Mouse (Mus musculus) kidney, postnatal 10 days (tissue): ENCODE measurements around the gene Slc16a1.
A peak's percentile ranks its signal among the peaks of the same experiment; 100 is the strongest.

Experiments
- DNase-seq: peaks from one replicate; pipeline ENCODE4 v3.0.0; 2021; ENCODE audit warnings: mixed read lengths

The Slc16a1 gene

DNA sequence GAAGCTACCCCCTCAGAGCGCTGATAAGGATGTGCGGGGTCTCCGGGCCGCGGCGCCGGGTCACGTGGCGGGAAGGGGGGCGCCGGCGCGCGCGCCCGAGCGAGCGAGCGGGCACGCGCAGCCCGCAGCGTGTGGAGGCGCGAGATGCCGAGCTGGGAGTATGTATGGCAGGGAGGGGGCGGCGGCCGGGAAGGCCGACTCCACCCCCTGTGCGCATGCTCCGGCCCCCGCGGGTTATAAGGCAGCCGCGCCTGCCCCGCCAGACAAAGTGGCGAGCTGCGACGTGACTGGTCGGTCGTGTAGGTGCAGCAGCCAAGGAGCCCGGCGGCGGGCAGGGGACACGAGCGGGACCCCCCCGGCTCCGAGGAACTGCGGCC, at the start of gene Slc16a1:
Slc16a1 (plus strand) TSS at position 266 of the 377 bp plus-strand sequence.
- peak; percentile 93 for DNase-seq

DNA sequence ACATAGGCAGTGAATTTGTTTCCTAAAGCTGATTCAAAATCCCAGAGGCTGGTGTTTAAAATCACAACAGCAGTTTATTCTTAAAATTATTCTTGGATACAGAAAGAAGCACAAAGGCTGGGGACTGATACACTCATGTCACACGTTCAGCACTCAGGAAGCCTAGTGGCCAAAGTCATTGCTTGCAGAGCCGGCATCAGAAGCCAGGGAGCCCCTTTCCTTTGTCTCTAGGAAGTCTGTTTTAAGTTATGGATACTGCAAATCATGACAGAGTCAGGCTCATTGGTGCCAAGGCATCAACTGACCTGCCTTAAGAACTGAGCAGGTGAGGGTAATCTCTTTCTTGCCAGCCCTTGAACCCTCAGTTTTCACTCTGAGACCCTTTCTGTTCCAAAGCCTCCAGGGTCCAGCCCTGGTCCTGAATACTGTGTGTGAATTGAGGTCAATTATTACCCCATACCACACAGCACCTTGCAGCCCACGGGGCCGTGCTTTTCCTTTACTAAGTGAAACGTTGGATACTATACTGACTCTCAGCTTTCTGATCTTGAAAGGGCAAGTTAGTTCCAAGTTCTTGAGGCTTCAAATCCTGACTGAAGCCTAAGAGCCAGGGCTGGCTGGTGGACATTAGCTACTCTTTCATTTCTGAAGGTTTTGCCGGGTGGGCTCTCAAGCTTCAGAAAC, 41.9 kb upstream of the Slc16a1 start:
- DNase-seq, result no peak

DNA sequence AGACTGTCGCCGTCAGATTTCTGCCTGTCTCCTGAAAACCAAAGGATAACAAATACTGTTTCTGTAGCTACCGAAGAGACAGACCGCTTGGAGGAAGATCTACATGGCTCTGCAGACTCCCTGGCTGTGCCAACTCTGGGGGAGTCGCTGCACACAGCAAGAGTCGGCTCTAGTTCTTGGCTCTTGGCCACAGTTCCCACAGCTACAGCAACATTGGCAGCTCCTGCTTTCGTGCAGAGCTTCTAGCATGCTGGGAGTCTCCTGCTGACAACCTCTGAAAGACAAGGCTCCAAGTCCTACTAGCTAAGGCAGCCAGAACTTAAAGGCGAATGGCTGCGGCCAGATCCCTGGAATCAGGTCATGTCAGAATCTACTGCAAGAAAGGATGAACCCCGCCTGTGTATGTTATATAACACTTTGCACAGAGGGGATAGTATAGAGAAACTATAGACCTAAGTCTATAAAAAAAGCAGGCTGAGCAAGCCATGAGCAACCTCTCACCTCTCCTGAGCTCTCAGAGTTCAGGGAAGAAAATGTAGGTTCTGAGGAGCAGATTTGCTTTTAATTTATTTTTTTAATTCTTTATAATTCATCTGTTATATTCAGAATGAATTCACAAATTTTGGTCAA, 41.2 kb upstream of the Slc16a1 start:
- DNase-seq, result peak; percentile 80

DNA sequence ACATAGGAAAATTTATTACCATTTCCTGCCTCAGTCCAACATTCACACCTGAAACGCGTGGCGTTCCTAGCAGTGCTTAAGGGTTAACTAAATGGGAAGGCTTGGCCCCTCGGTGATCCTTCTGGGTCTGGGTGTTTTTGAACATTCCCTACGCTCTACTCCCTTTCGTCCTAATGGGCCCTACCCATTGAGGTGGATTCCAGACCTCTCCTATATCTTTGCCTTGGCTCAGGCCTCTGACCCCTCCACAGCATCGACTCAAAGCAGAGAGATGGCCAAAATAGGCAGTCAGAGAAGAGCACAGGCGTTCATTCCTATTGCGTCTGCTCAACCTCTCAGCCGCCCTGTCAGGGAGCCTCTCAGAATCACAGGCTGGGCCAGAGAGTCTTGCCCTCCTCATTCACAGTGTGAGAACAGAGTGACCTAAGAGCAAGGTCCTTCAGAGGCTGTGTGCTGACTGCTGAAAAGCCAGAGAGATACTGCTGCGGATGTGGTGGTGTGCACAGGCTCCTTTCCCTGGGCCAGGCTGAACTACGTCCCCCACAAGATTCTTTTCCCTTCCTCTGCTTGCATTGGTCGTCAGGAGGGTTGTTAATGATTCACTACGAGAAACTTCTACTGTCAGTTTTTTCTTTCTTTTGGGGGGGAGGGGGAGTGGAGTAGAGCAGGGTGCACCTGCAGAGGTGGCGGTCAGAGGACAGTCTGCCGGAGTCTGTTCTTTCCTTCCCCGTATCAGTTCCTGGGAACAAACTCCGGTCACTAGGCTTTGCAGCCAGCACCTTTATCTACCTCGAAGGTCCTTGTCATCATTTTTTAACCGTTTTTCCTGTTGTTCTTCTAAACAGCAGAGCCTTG, 38.9 kb upstream of the Slc16a1 start:
- peak; percentile 64 for DNase-seq

DNA sequence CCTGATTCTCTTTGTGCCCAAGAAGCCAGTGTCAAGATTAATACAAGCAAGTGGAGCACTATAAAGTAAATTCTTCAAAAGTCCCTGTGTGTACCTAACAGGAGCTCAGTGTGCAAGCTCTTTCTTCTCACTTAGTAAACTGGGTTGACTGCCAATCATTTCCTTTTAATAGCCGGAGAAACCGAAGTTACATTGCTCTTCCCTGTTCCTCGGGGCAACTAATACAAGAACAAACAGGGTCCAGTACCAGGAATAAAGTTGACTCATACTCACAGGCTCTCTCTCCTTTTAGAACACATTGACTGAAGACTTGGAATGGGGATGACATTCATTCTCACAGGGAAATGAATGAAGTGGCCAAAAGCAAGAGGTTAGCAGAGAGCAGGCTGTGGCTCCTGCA, 37.8 kb upstream of the Slc16a1 start:
- DNase-seq, result no peak

DNA sequence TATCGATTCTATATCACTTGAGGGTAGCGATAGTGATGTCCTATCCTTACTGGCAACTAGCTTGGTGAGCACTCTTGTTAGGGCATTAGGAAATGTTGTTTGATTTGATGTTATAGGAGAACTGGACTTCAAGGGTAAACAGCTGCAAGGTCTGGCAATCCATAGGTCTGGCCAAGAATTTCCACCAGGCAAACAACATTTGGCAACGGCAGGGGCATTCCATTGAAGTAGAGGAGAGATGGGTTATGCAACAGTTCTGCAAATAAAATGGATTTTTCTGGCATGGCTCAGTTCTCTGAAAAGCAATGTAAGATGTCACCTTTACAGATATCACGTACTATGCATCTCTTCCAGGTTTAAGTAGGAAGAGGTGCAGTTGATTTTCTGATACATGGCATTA, 36.8 kb upstream of the Slc16a1 start:
- DNase-seq, result no peak

DNA sequence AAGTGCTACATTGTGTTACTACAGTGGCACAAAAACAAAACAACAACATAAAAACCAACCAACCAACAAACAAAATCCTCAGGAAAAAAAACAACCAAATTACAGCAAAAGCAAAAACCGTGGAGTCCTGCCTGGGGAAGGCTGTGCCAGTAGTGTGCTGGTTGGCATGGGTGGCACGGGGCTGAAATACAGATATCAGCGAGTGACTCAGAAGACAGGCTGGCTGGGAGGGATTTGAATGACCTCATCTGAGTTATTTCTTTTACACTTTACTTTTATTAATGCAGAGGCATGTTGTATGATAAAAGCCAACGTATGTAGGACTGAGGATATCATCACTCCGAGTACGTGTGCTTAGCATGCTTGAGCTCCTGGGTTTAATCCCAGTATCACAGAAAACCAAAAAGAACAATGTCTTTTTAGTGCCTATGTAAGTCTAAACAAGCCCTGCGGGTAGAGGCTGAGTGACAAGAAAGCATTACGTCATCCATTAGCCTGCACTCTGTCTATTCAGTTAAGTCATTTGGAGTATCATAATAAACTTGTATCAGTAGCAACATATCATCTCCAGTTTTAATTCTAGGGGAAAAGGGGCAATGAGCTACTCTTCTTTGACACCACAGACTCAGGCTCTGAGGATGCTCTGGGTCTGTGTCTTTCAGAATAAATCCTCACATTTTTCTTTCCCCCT, 28.6 kb upstream of the Slc16a1 start:
- DNase-seq, result no peak

DNA sequence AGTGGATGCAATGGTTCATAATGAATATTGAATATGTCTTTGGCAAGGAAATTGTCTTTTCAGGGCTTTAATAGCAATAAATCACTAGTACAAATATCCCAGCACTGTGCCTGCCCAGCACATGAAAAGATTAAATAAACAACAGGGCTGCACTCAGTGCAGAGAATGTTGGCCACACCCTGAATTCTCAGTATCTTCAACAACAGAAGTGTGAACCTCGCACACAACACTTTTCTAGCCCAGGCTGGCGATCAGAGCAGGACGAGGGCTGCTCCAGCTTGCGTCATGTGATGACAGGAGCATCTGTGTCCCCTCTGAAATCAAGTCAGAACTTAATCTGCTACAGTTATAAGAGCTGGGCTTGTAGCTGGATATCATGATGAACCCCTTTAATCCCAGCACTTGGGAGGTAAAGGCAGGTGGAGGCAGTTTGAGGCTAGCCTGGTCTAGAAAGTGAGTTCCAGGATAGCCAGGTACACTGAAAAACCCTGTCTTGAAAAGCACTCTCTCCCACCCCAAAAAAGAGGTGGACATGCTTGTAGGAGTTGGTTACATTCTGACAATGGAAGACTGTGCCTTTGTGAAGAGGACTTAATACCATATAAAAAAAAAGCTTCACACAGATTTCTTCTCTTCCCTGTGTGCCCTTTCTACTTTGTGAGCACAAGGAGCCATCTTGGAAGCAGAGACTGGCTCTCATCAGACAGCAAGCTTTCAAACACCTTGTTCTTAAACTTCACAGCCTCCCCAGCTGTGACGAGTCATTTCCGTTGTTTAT, 27.8 kb upstream of the Slc16a1 start:
- no peak for DNase-seq

DNA sequence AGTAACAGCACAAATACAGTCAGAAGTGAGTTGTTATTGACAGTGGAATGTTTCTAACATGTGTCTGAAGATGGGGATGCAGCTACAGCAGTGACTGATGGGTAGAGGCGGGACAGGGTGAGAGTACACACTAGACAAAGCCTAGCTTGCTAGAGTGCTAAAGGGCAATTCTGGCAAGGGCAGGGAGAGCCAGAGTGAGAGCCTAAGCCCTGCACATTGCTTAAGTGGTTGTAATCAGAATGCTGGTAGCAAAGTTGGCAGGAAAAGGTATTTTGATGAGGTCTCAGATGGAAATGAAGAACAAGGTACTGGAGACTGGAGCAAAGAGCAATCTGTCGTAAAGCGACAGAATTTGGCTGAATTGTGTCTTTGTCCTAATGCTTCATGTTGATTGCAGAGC, 26.5 kb upstream of the Slc16a1 start:
- DNase-seq, result peak; percentile 36

DNA sequence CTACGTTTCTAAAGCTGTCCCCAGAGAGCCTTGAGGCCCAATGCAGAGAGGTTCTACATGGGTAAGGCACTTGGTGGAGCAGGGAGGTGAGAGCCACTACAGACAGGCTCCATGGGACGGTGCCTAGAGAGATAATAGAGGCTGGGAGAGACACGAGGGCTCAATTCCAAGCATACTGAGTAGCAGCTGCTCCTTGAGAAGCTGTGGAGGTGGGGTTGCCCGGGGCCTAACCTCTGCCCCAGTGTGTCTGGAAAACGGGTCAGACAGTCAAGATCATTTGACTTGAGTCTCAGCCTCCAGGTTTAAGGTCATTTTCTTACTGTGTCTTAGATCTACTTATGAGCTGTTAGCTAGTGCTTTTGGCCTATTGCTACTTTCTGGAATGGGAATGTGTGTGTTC, 25.4 kb upstream of the Slc16a1 start:
- no peak for DNase-seq

DNA sequence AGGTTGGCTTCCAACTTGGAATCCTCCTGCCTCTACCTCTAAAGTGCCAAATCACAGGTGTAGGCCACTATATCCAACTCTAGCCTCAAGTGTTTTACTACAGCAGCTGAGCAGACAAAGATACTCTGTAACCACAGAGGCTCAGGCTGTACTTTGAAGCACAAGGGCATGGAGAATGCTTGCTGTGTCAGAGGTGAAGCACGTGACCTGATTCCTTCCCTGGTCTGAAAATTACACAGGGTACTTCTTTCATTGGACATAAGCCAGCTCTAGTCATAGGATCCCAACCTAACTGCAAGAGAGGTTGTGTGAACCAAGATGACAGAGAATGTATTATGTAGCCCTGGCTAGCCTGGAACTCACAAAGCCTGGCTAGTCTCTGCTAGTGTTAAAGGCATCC, 24.4 kb upstream of the Slc16a1 start:
- no peak for DNase-seq

DNA sequence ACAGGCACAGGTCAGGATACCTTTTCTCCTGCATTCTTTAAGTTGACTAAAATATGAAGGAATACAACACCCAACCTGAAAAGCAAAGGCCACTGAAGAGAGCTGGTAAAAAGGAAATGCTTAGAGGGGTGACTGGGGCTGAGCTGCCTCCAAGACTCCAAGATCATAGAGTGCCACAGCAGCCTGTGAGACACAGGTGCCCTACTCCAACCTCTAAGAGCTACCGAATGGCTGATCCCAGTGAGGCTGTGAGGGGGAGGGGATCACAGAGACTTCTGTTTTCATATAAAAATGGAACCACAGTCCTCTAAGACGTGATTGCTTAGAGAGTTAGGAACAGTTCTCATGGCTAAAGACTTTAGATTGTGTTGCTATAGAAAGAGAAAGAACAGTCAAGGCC, 23.3 kb upstream of the Slc16a1 start:
- DNase-seq, result no peak

DNA sequence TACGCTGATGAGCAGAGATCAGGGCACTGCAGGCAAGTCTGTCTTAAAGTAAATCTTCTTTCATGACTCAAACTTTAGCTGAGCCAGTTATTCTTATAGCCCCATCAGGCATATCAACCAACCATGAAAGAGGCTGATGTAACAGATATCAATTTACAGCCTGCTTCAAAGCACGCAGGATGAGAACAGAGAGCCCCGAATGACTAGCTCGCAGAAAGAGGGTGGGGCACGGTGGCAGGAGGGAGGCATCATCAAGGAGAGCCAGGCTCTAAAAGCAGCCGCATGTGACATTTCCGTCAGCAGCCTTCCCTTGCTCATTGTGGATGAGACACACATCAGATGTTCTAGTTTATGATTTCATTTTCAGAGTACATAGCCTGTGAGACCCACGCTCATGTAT, 22.3 kb upstream of the Slc16a1 start:
- no peak for DNase-seq

DNA sequence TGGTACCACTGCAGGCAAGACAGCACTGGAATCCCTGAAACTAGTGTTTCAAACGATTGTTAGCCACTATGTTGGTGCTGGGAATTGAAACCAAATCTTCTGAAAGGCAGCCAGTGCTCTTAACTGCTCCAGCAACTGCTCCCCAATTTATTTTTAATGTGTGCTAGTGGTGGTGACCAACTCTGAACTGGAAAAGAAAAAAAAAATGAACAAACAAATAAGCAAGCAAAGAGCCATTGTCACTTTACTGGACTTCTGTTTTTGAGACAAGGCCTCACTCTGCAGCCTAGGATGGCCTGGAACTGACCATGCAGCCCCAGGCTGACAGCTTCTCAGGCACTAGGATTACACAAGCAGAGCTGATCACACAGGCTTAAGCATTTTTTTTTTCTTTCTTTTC, 16.6 kb upstream of the Slc16a1 start:
- no peak for DNase-seq

DNA sequence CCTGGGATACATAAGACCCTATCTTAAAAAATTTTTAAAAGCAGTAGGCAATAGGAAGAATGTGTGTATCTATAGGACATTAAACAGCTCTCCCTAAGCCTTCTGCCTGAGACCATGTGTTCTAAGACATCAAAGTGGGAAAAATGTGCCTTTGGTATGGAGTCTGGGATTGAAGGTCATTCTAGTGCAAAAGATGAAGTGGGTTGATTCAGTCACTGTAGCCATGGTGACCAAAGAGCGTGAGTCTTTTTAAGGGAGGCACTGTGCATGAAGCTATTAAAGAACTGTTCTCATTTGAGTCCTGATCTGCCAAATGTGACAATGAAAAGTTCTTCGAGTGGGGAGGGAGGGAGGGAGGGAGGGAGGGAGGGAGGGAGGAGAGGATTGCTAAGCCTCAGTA, 8.7 kb upstream of the Slc16a1 start:
- no peak for DNase-seq

DNA sequence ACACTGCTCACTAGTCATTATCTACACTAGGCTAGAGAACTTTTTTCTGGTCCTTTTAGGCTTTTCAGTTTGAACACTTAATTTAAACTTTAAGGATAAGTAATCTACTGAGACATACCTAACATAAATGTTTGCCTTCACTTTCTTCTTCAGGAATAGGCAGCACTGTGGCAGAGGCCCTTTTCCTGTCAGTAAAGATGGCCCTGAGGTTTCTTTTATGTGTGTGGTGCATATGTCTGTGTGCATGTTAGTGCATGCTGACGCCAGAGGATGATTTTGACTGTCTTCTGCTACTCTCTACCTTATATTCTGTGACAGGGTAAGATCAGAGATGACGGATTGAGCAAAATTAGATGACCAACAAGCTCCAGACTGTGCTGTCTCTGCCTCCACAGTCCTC, 7.5 kb upstream of the Slc16a1 start:
- DNase-seq, result no peak

DNA sequence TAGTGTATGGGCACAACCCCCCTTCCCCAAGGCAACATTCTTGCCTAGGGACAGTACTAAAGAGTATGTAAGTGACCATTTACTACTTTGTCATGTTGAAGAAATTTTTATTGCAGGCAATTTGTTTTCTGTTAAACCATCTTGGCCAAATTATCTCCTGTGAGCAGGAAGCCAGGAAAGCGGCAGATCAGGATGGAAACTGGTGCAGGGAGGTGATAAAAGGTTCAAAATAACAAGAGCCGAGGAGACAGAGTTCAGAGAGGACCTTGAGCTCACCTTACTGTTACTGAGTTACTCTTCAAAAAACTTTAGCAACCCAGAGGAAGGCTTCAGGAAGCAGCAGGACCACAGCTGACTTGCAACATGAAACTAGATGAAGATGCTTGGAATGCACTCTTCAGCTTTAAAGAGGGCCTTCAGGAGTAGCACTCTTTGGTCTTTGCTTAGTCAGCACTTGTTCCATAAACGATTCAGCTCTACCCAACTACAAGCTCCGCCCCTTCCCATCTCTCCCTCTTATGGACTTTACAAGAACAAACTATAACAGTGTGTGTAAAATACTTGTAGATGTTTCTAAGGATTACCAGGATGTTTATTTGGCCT, 5.8 kb upstream of the Slc16a1 start:
- no peak for DNase-seq

DNA sequence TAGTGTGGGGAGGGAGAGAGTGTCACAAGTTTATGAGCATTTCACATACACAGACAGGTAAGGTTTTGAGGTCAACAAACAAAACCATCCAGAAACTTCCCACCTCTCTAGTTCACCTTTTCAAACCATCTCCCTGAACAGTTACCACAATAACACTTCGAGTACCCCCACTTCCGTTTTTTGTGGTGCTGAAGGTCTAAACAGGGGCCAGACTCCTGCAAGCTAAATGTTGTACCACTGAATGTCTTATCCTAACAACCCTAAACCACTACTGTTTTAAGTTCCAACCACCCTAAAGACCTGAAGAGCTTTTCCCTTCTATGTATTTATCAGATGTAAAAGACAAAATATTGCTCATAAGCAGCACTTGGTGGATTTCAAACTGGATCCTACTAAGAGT, 2.0 kb upstream of the Slc16a1 start:
- no peak for DNase-seq

DNA sequence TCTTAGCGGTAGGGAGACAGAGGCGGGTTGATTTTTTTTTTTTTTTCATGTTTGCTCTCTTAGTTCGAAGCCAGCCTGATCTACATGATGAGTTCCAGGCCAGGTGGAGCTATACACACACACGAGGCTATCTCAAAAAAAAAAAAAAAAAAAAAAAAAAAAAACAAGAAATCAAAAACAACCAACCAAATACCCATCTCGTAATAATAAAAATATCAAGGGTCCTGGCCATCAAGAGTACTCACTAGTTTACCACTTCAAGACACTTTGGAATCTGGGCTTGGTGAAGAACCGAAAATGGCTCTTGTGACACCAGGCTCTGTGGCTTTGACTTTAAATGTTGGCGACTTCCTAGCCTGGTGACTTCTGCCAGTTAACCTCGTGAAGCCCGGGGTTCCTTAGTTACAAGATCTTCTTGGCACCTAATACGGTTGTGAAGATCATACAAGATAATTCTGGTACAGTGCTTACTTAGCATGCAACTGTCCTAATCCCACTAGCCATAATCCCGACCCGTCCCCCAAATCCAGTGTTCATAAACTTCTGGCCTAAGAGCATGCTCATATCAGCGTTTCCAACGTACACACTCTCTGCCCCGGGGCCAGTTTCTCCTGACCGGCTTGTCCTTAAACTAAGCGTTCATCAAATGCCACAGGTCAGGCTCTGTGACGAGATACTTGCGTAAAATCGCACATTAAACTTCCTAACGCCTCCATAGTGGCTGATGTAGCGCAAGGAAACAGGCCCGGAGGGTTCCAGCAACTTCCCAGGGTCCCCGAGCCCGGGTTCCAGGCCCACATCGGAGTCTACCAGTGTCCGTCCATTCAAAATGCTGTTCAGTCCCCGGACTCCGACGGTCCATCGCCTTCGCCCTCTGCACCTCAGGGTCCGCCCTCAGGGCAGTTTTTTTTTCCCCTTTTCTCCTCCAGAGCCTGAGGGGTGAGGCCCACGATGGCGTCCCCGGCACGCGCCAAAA, 753 bp upstream of the Slc16a1 start:
- DNase-seq, result no peak

DNA sequence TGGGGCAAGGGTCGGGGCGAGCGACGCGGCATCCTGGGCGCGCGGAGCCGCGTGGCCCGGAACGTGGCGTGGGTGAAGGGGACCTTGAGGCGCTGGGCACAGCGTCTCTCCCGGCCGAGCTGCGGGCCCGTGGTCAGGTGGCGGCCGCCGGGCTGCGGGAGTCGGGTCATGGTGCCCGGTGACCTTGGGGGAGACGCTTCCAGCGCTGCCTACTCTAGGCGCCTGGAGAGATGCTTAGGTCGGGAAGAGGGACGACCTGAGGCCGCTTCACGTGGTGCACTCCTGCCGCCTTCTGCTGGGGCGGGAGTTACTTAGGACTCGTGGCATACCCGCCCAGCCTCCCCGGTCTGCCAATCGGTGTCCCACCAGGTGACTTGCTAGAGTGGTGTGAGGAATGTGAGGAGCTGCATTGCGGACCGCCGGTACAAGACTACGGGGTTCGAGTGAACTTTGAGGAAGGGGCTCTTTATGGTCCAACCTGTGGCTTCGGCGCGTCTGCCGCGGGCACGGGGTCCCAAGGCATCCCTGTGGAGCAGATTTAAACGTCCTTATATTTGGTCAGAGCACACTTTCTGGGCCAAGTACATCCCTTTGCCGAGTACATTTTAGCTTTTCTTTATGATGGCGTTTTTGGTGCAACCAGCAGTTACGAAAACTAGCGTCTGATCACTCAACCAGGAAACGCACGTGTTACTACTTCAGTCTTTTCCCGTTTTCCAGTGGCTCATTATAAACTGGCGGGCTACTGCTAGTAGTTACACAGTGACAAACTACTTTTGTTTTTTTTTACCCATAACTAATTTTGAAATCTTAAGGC, 672 bp downstream of the Slc16a1 start:
- DNase-seq, result peak; percentile 75
